Mouse (Mus musculus): ENCODE data around the gene Mecom.

GRCm38 (mm10) chr3:30481682-30482081, 66.1 kb downstream of the Mecom start:
- no peak for TF ChIP-seq CTCF (IDR thresholded peaks at IDR 0.05; ENCODE audit: low read depth, low read length)
- no peak for TF ChIP-seq POLR2A (IDR thresholded peaks at IDR 0.05; ENCODE audit: borderline replicate concordance, low read depth, low read length)
